Mouse (Mus musculus) lung, embryonic 16.5 days (tissue): Measurements from ENCODE around the gene Jade2. TPM values are rescaled to one million over a fixed set of nuclear protein-coding genes. Genes with fewer than 3 reads are reported as not detected.

ENCODE experiments used
- ATAC-seq: fragments of 200-750 bp; cut with Nextera tagmentation; 2 replicates; pipeline ENCODE4 v1.8.0; 2017; ENCODE audit warnings: low read depth, mild to moderate bottlenecking, moderate library complexity
- H3K27ac ChIP-seq: fragments of 300-500 bp; sonication (generic); 2 replicates; pipeline ENCODE4 v1.5.1; 2014; ENCODE audit warnings: mild to moderate bottlenecking, control low read depth, low read length
- H3K27me3 ChIP-seq: fragments of 300-500 bp; sonication (generic); 2 replicates; pipeline ENCODE4 v1.6.1; 2014; ENCODE audit warnings: low read depth, low read length, mixed read lengths; ENCODE audit not compliant: control insufficient read depth, insufficient read depth
- H3K36me3 ChIP-seq: fragments of 300-500 bp; sonication (generic); 2 replicates; pipeline ENCODE4 v1.6.1; 2014; ENCODE audit warnings: low read length; ENCODE audit not compliant: control insufficient read depth, insufficient read depth
- H3K4me1 ChIP-seq: fragments of 300-500 bp; sonication (generic); replicated peaks from 2 replicates; pipeline ENCODE4 v1.6.1; 2014; ENCODE audit warnings: low read length, mixed read lengths; ENCODE audit not compliant: control insufficient read depth, insufficient read depth
- H3K4me2 ChIP-seq: fragments of 300-500 bp; sonication (generic); 2 replicates; pipeline ENCODE4 v1.6.1; 2014; ENCODE audit warnings: low read depth, low read length, control low read depth
- H3K4me3 ChIP-seq: fragments of 300-500 bp; sonication (generic); 2 replicates; pipeline ENCODE4 v1.5.1; 2014; ENCODE audit warnings: mild to moderate bottlenecking, low read length, control low read depth
- H3K9ac ChIP-seq: fragments of 300-500 bp; sonication (generic); 2 replicates; pipeline ENCODE4 v1.6.1; 2014; ENCODE audit warnings: low read length, control low read depth
- H3K9me3 ChIP-seq: fragments of 300-500 bp; sonication (generic); 2 replicates; pipeline ENCODE4 v1.6.1; 2016; ENCODE audit warnings: low read length; ENCODE audit not compliant: control insufficient read depth
- WGBS: fragments of 180-500 bp; shearing (Covaris S2); extraction: QIAGEN DNeasy Blood & Tissue Kit; methylation state at CpG from one replicate; pipeline ENCODE4 v1.1.7; 2014; 5-methylcytosine and 5-hydroxymethylcytosine counted together
- polyA plus RNA-seq: library from polyadenylated mRNA; unstranded; fragments of >200 nt; fragmentation: Nextera tagmentation; extraction: Ambion mirVana; gene quantifications from 2 replicates; pipeline ENCODE4 v1.2.1, GENCODE M21; 2015

The Jade2 gene
- polyA plus RNA-seq, 1 experiment from 2014 or later, result 2.9 TPM

DNA sequence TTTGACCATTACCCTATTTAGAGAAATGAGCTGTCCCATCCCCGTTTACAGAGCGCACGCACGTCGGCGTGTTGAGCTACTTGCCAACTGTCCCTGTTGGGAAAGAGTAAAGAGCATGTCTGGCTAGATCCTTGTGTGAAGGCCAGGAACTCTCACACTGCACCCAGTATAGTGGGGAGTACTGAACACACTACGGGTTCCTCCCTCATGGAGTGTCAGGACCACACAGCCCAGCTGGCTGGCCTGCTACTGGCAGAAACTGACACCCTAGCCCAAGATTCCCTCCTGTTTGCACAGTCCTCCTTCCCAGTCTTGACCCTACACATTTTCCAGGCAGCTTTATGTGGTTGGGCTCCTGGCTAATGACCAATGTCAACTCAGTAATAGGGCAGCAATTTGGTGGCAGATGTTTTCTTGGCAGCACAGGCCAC lies 5.3 kb downstream of the Jade2 start:
- Histone ChIP-seq H3K36me3 (no peaks in the 10 kb centered on the region), H3K4me2 (no peak overlapping the region), H3K4me1 (peaks cover 22% of the 10 kb centered on the region), H3K4me3 (no peak overlapping the region), H3K9ac (no peak overlapping the region), H3K9me3 (no peaks in the 10 kb centered on the region), H3K27ac (peak overlapping the region; percentile 4; the same call in 1 of the 2 replicates), H3K27me3 (no peaks in the 10 kb centered on the region)
- WGBS, result 65% methylated on average over 7 of the region's 7 CpGs
- ATAC-seq, result peak; percentile 74

DNA sequence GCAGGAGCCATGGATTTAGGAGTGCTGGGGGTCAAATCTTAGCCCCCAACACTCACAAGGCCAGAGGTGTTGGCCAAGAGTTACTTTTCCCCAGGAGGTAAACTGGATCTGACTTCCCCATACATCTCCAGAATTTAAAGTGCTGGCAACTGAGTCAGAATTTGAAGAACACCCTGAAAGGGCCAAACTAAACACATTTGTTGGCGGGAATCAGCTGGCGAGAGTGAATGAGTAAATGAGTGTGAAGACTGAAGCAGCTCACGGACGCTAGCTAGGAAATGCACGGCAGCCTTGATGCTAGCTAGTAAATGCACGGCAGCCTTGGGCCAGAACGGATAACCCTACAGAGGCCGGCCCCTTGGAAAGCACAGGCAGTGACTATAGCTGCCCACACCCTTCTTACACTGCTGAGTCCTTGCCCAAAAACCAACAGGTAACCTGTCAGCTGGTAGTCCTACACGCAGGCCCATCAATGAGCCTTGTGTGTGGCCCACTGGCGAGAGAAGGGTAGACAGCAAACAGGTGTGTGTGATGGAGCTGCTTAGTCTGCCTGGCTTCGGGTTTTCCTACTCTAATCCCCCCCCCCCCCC lies 6.6 kb downstream of the Jade2 start:
- H3K27me3 ChIP-seq, result no peaks in the 10 kb centered on the region
- WGBS, result 72% methylated on average over 11 of the region's 11 CpGs
- H3K4me1 ChIP-seq, result peaks cover 22% of the 10 kb centered on the region
- ATAC-seq, result no peak
- H3K4me2 ChIP-seq, result no peak overlapping the region
- H3K9me3 ChIP-seq, result no peaks in the 10 kb centered on the region
- no peak overlapping the region for H3K4me3 ChIP-seq
- no peak overlapping the region for H3K9ac ChIP-seq
- no peak overlapping the region for H3K27ac ChIP-seq
- H3K36me3 ChIP-seq, result no peaks in the 10 kb centered on the region

DNA sequence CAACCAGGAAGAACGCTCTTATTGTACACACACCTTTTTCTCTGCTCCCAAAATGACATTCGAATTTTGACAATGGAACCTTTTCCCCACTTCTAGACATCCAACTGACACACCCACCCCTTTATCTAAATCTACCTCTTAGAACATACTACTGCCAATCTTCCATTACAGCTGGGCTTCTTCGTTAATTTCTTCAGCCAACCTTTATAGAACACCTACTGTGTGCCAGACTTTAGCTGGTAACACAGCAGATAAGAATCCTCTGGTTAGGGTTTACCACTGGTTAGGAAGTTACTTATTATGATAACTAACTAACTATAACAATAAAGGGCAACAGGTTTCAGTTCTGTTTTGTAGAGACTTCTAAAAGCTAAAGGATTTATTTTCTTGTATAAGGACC lies 9.1 kb downstream of the Jade2 start:
- WGBS, result 84% methylated on average over 3 of the region's 3 CpGs
- Histone ChIP-seq H3K27ac (no peak overlapping the region), H3K9ac (no peak overlapping the region), H3K4me1 (peaks cover 11% of the 10 kb centered on the region), H3K9me3 (no peaks in the 10 kb centered on the region), H3K4me2 (no peak overlapping the region), H3K27me3 (no peaks in the 10 kb centered on the region), H3K4me3 (no peak overlapping the region), H3K36me3 (no peaks in the 10 kb centered on the region)
- no peak for ATAC-seq

DNA sequence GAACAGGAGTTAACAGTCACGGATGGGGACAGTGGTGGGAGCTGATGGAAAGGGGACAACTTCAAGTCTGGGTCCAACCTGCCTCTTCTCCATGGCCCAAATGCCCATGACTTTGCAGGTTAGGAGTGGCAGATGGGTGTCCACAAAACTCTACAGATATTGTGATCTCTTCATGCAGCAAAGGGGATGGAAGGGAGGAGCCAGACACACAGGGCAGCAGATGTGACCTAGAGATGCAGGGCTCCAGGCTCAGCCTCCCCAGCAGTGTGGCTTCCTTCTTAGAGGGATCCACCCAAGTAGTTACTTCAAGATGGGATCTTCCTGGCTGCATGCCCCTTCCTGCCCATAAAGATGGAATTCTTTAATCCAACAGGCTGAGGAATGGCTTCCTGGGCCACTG lies 9.6 kb downstream of the Jade2 start:
- no peak overlapping the region for H3K4me3 ChIP-seq
- H3K9me3 ChIP-seq, result no peaks in the 10 kb centered on the region
- H3K27me3 ChIP-seq, result no peaks in the 10 kb centered on the region
- no peak overlapping the region for H3K27ac ChIP-seq
- 91% methylated on average over 1 of the region's 1 CpGs for WGBS
- H3K36me3 ChIP-seq, result no peaks in the 10 kb centered on the region
- peaks cover 11% of the 10 kb centered on the region for H3K4me1 ChIP-seq
- ATAC-seq, result no peak
- H3K4me2 ChIP-seq, result no peak overlapping the region
- no peak overlapping the region for H3K9ac ChIP-seq

DNA sequence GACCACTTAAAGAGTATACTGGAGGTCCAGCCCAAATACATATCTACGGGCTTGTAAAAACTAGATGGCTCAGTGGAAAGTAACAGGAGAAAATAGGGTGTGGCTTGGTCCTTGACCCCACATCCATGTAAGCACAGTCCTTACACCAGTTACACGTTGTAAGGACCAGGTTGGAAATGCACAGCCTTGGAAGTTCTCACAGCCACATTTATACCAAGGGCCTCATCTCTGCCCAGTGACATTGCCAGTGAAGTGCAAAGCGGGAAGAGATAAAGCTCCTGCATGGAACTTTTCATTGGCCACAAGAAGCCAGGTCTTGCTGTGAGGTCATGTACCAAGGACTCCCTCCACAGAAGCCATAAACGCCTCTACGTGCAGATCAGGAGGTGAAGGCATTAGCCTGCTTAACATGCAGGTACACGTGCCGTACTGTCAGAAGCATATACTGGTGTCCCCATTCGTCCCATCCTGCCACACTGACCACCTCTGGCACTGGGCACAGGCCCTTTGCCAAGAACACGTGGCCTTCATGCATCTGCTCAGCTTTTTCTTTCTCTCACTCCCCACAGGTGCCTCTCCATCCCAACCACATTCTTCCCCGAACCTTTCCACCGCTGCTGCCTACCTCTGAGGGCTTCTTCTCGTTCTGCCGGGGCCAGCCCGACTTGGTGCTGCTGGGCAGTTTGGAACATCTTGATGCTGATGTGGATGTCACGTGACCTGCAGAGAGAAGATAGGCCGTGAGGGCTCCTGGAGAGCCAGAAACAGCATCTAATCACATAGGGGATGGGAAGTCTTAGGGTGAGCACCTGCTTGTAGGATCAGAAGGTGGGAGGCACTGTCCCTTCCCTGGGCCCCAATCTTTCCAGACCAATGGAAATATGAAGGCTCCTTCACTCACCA lies 11.2 kb downstream of the Jade2 start:
- Histone ChIP-seq H3K4me2 (no peak overlapping the region), H3K4me3 (no peak overlapping the region), H3K27me3 (no peaks in the 10 kb centered on the region), H3K9me3 (no peaks in the 10 kb centered on the region), H3K9ac (no peak overlapping the region), H3K36me3 (no peaks in the 10 kb centered on the region), H3K27ac (no peak overlapping the region), H3K4me1 (no peaks in the 10 kb centered on the region)
- 85% methylated on average over 16 of the region's 16 CpGs for WGBS
- ATAC-seq, result no peak

- no peak overlapping the region for H3K4me2 ChIP-seq
- H3K36me3 ChIP-seq, result no peaks in the 10 kb centered on the region
- no peak overlapping the region for H3K4me3 ChIP-seq
- no peaks in the 10 kb centered on the region for H3K27me3 ChIP-seq
- no peaks in the 10 kb centered on the region for H3K4me1 ChIP-seq
- 53% methylated on average over 10 of the region's 10 CpGs for WGBS
- no peak overlapping the region for H3K9ac ChIP-seq
- no peak for ATAC-seq
- no peak overlapping the region for H3K27ac ChIP-seq
- H3K9me3 ChIP-seq, result no peaks in the 10 kb centered on the region
Measured at GRCm38 (mm10) chr11:51844529-51845098, 12.8 kb downstream of the Jade2 start.

- no peak overlapping the region for H3K9ac ChIP-seq
- no peak overlapping the region for H3K4me3 ChIP-seq
- no peaks in the 10 kb centered on the region for H3K9me3 ChIP-seq
- no peak for ATAC-seq
- H3K4me2 ChIP-seq, result no peak overlapping the region
- no peaks in the 10 kb centered on the region for H3K36me3 ChIP-seq
- no peaks in the 10 kb centered on the region for H3K27me3 ChIP-seq
- H3K4me1 ChIP-seq, result no peaks in the 10 kb centered on the region
- H3K27ac ChIP-seq, result no peak overlapping the region
Measured at GRCm38 (mm10) chr11:51843898-51844297, 13.6 kb downstream of the Jade2 start.

DNA sequence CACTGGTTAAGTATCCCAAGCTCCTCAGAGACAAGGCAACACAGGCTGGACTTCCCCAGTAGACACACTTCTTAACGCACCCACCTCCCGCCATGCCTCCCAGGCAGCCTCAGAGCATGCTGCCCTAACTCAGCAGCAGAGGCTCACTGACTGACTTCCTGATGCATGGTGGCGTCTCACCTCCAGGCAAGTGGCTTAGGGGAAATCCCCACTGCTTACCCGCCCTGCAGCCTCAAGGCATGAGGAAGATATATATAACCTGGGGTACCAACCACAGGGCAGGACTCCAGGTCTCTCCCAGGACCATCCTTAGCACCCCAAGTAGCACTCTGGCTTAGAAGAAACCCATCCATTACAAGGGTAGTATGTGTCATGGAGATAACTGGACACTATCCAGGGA lies 14.3 kb downstream of the Jade2 start:
- no peak overlapping the region for H3K27ac ChIP-seq
- H3K36me3 ChIP-seq, result no peaks in the 10 kb centered on the region
- H3K4me2 ChIP-seq, result no peak overlapping the region
- no peak for ATAC-seq
- no peaks in the 10 kb centered on the region for H3K9me3 ChIP-seq
- no peaks in the 10 kb centered on the region for H3K27me3 ChIP-seq
- H3K9ac ChIP-seq, result no peak overlapping the region
- no peak overlapping the region for H3K4me3 ChIP-seq
- H3K4me1 ChIP-seq, result no peaks in the 10 kb centered on the region
- WGBS, result 91% methylated on average over 4 of the region's 4 CpGs

GRCm38 (mm10) chr11:51841149-51841548 lies 16.3 kb downstream of the Jade2 start:
- H3K9me3 ChIP-seq, result no peaks in the 10 kb centered on the region
- H3K4me3 ChIP-seq, result no peak overlapping the region
- H3K27me3 ChIP-seq, result no peaks in the 10 kb centered on the region
- H3K36me3 ChIP-seq, result no peaks in the 10 kb centered on the region
- H3K27ac ChIP-seq, result no peak overlapping the region
- no peaks in the 10 kb centered on the region for H3K4me1 ChIP-seq
- no peak for ATAC-seq
- 41% methylated on average over 9 of the region's 9 CpGs for WGBS
- H3K4me2 ChIP-seq, result no peak overlapping the region
- no peak overlapping the region for H3K9ac ChIP-seq
